Mouse (Mus musculus) liver, postnatal 0 days (tissue): ENCODE results near the gene Agl. TPM values are rescaled to one million over a fixed set of nuclear protein-coding genes. Genes with fewer than 3 reads are reported as not detected.
A peak's percentile ranks its signal among the peaks of the same experiment; 100 is the strongest.

ENCODE experiments used
- ATAC-seq: fragments of 200-750 bp; cut with Nextera tagmentation; 2 replicates; pipeline ENCODE4 v1.8.0; 2017; ENCODE audit warnings: mild to moderate bottlenecking, moderate library complexity
- DNase-seq: peaks from one replicate; pipeline ENCODE4 v3.0.0-alpha.2; 2016
- H3K27ac ChIP-seq: fragments of 300-500 bp; sonication (generic); 2 replicates; pipeline ENCODE4 v1.5.1; 2014; ENCODE audit warnings: antibody characterized with exemption, moderate library complexity, mild to moderate bottlenecking, low read depth
- H3K27me3 ChIP-seq: fragments of 300-500 bp; sonication (generic); 2 replicates; pipeline ENCODE4 v1.6.1; 2014; ENCODE audit warnings: low read length, control low read depth, mixed read lengths; ENCODE audit not compliant: insufficient read depth
- H3K36me3 ChIP-seq: fragments of 300-500 bp; sonication (generic); replicated peaks from 2 replicates; pipeline ENCODE4 v1.6.1; 2014; ENCODE audit warnings: mild to moderate bottlenecking, control low read depth, low read length, moderate library complexity, mixed read lengths; ENCODE audit not compliant: insufficient read depth
- H3K4me1 ChIP-seq: fragments of 300-500 bp; sonication (generic); 2 replicates; pipeline ENCODE4 v1.6.1; 2014; ENCODE audit warnings: antibody characterized with exemption, mild to moderate bottlenecking, control low read depth; ENCODE audit not compliant: insufficient read depth
- H3K4me2 ChIP-seq: fragments of 300-500 bp; sonication (generic); 2 replicates; pipeline ENCODE4 v1.6.1; 2014; ENCODE audit warnings: low read depth, mild to moderate bottlenecking, low read length, moderate library complexity, mixed read lengths
- H3K4me3 ChIP-seq: fragments of 300-500 bp; sonication (generic); 2 replicates; pipeline ENCODE4 v1.5.1; 2014; ENCODE audit warnings: low read depth, low read length
- H3K9ac ChIP-seq: fragments of 300-500 bp; sonication (generic); replicated peaks from 2 replicates; pipeline ENCODE4 v1.6.1; 2014; ENCODE audit warnings: mild to moderate bottlenecking, moderate library complexity
- H3K9me3 ChIP-seq: fragments of 300-500 bp; sonication (generic); 2 replicates; pipeline ENCODE4 v1.6.1; 2016; ENCODE audit warnings: mild to moderate bottlenecking, control low read depth, low read length, mixed read lengths
- CTCF ChIP-seq: sonication (generic); IDR thresholded peaks from 2 replicates; pipeline ENCODE4 v1.5.1; 2016; ENCODE audit warnings: antibody characterized with exemption, low read depth
- EP300 ChIP-seq: IDR thresholded peaks from 2 replicates; pipeline ENCODE4 v1.6.1; 2016; ENCODE audit warnings: antibody characterized with exemption, low read depth, mild to moderate bottlenecking
- WGBS: fragments of 180-500 bp; shearing (Covaris S2); extraction: QIAGEN DNeasy Blood & Tissue Kit; methylation state at CpG from one replicate; pipeline ENCODE4 v1.1.7; 2014; ENCODE audit not compliant: insufficient replicate concordance; 5-methylcytosine and 5-hydroxymethylcytosine counted together
- polyA plus RNA-seq: library from polyadenylated mRNA; unstranded; fragments of >200 nt; fragmentation: Nextera tagmentation; extraction: Ambion mirVana; gene quantifications from 2 replicates; pipeline ENCODE4 v1.2.1, GENCODE M21; 2015

Gene Agl
- polyA plus RNA-seq = 8.4 and 9.1 TPM in 2 replicates

- Histone ChIP-seq H3K27me3 (no peaks in the 10 kb centered on the region), H3K9ac (peak within 1 kb of the TSS; percentile 88), H3K4me1 (peaks cover 28% of the 10 kb centered on the region), H3K36me3 (peaks cover 6% of the 10 kb centered on the region), H3K4me2 (peak within 1 kb of the TSS; percentile 91), H3K4me3 (peak within 1 kb of the TSS; percentile 89), H3K27ac (peak within 1 kb of the TSS; percentile 93), H3K9me3 (no peaks in the 10 kb centered on the region)
- TF ChIP-seq CTCF = no peak; the same call in 1 of the 2 replicates
- peak; percentile 3; the same call in 1 of the 2 replicates for TF ChIP-seq EP300
- WGBS = under 1% methylated on average over 54 of the region's 57 CpGs
- ATAC-seq (peak; percentile 98), DNase-seq (peak; percentile 96)
Measured at GRCm38 (mm10) chr3:116807811-116808506, at the start of gene Agl. Gene Agl (minus strand): TSS chr3:116808166.

GRCm38 (mm10) chr3:116857611-116858010 lies 49.6 kb upstream of the Agl start:
- 0 out of 2 replicates have a peak overlapping the region, but pooled peaks have one; percentile 41 for H3K27ac ChIP-seq

GRCm38 (mm10) chr3:116852421-116852820 lies 44.5 kb upstream of the Agl start:
- TF ChIP-seq CTCF (no peak), EP300 (no peak)
- DNase-seq (no peak), ATAC-seq (no peak)
- Histone ChIP-seq H3K27ac (no peak overlapping the region), H3K36me3 (no peaks in the 10 kb centered on the region), H3K9ac (no peak overlapping the region), H3K4me1 (no peaks in the 10 kb centered on the region; the same call in 1 of the 2 replicates), H3K4me3 (no peak overlapping the region), H3K27me3 (no peaks in the 10 kb centered on the region), H3K9me3 (no peaks in the 10 kb centered on the region), H3K4me2 (no peak overlapping the region)
- WGBS = 80% methylated on average over 3 of the region's 3 CpGs

More at GRCm38 (mm10) chr3:116857611-116858010, 49.6 kb upstream of the Agl start:
- WGBS = 44% methylated on average over 6 of the region's 6 CpGs
- peaks cover 30% of the 10 kb centered on the region for H3K4me1 ChIP-seq
- TF ChIP-seq EP300 = no peak
- no peak for TF ChIP-seq CTCF
- no peak overlapping the region for H3K4me3 ChIP-seq
- no peak overlapping the region for H3K4me2 ChIP-seq
- ATAC-seq (no peak), DNase-seq (no peak)
- no peaks in the 10 kb centered on the region for H3K27me3 ChIP-seq
- H3K9ac ChIP-seq = no peak overlapping the region
- no peaks in the 10 kb centered on the region for H3K9me3 ChIP-seq
- H3K36me3 ChIP-seq = no peaks in the 10 kb centered on the region

GRCm38 (mm10) chr3:116850376-116850775 lies 42.4 kb upstream of the Agl start:
- no peak overlapping the region for H3K4me3 ChIP-seq
- WGBS = 73% methylated on average over 1 of the region's 1 CpGs
- H3K4me2 ChIP-seq = no peak overlapping the region
- DNase-seq = no peak
- no peaks in the 10 kb centered on the region for H3K27me3 ChIP-seq
- H3K36me3 ChIP-seq = no peaks in the 10 kb centered on the region
- no peak for ATAC-seq
- no peak overlapping the region for H3K9ac ChIP-seq
- no peak overlapping the region for H3K27ac ChIP-seq
- no peaks in the 10 kb centered on the region for H3K9me3 ChIP-seq
- no peak for TF ChIP-seq EP300
- TF ChIP-seq CTCF = no peak
- H3K4me1 ChIP-seq = peaks cover 9% of the 10 kb centered on the region

- no peak for TF ChIP-seq EP300
- Histone ChIP-seq H3K4me2 (no peak overlapping the region), H3K36me3 (no peaks in the 10 kb centered on the region), H3K9me3 (no peaks in the 10 kb centered on the region), H3K27ac (no peak overlapping the region), H3K4me1 (peaks cover 15% of the 10 kb centered on the region), H3K4me3 (no peak overlapping the region), H3K9ac (no peak overlapping the region), H3K27me3 (no peaks in the 10 kb centered on the region)
- no peak for ATAC-seq
- WGBS = 65% methylated on average over 4 of the region's 4 CpGs
- DNase-seq = no peak
Measured at GRCm38 (mm10) chr3:116848936-116849335, 41.0 kb upstream of the Agl start.

GRCm38 (mm10) chr3:116848099-116848498 lies 40.1 kb upstream of the Agl start:
- Histone ChIP-seq H3K9ac (no peak overlapping the region), H3K27ac (no peak overlapping the region), H3K4me2 (no peak overlapping the region), H3K4me3 (no peak overlapping the region), H3K4me1 (peaks cover 15% of the 10 kb centered on the region), H3K36me3 (no peaks in the 10 kb centered on the region), H3K9me3 (no peaks in the 10 kb centered on the region), H3K27me3 (no peaks in the 10 kb centered on the region)
- no peak for TF ChIP-seq CTCF
- TF ChIP-seq EP300 = no peak
- DNase-seq (no peak), ATAC-seq (no peak)
- 94% methylated on average over 1 of the region's 1 CpGs for WGBS
